Mouse (Mus musculus): ENCODE results near the gene Cracr2b.
"Not testable (repeated sequence)": the region's sequence is repeated elsewhere in the genome, so short reads cannot be mapped to it uniquely, and the experiment has no call there.

GRCm38 (mm10) chr7:141446374-141446773 lies 14.5 kb upstream of the Cracr2b start:
- TF ChIP-seq CTCF (IDR thresholded peaks at IDR 0.05; ENCODE audit: borderline replicate concordance, extremely low read depth, insufficient read depth, insufficient read length); POLR2A (IDR thresholded peaks at IDR 0.05; ENCODE audit: borderline replicate concordance, extremely low read depth, insufficient read depth, insufficient read length, poor library complexity, severe bottlenecking): not testable (repeated sequence)

All from brain, embryonic 14.5 days (tissue).